Mouse (Mus musculus): Measurements from ENCODE around the gene Gramd4.

DNA sequence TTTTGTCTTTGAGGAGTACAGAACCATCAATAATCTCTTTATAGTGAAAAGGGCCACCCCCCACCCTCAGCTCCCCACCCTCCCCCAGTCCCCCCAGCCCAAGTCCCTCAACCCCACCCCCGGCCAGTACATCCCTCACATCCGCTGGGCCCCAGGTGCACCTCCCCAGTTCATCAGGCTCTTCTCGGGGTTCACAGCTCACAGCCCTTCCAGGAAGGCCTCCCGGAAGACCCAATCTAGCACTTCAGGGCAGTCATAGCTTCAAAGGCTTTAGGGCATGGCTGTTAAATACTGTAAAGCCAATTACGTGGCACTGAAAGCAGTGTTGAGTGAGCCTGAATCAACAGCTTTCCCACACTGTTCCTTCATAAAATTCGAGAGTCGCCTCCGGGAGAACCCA is 29.6 kb upstream of the Gramd4 start:
- TF ChIP-seq CTCF (IDR thresholded peaks at IDR 0.05; ENCODE audit: borderline replicate concordance, insufficient read depth, low read depth, low read length) (no peak), POLR2A (IDR thresholded peaks at IDR 0.05; ENCODE audit: borderline replicate concordance, insufficient read depth, low read length) (no peak)

Measured in cerebellum, adult 2 months (tissue).